Comparison of ENCODE assay signal across 8 mouse cellular contexts in genomic region chr17:81669816-81670691, GRCm38 (mm10).
DNase-seq lines count a peak whose midpoint lies in the region; ATAC-seq and TF ChIP-seq lines count a peak whose summit lies in the region.

No protein-coding gene starts in this region.

- H3K4me2 ChIP-seq in intestine, embryonic 14.5 days (ENCODE audit: low read length), result peak overlapping the region; percentile 90

- WGBS in intestine, embryonic 14.5 days, result under 1% methylated on average over 61 of the region's 84 CpGs

- TF ChIP-seq CTCF in cortical plate, adult 2 months (IDR thresholded peaks at IDR 0.05; ENCODE audit: extremely low read depth, insufficient read depth, low read length), result no peak

- DNase-seq in adrenal gland, postnatal 14 days, result peak; percentile 78
- peak; percentile 72 for DNase-seq in gastrocnemius, postnatal 14 days
- peak; percentile 84 for DNase-seq in intestine, embryonic 14.5 days (ENCODE audit: low spot score)
- peak; percentile 42 to 84 for DNase-seq in left cerebral cortex, postnatal 10 days (ENCODE audit: extremely low spot score in 1 of 2, low spot score in 2 of 2)
- DNase-seq in right cerebral cortex, postnatal 25 days, result peak; percentile 80
- DNase-seq in adipocyte (ENCODE audit: low spot score), result no peak

- peak; percentile 84 for ATAC-seq in intestine, embryonic 14.5 days (replicated peaks; ENCODE audit: low FRiP score, low TSS enrichment, low read depth)

- intact Hi-C loops in gastrocnemius, postnatal 14 days (cut with DNase I; ENCODE audit: low total_unique reads), result no loop called here
- intact Hi-C loops in left cerebral cortex, postnatal 10 days (cut with DNase I), result loop anchor here (10.0 kb wide), 6 partner anchors 115 to 1285 kb away; no protein-coding TSS in a partner anchor

- peak overlapping the region; percentile 92 for H3K27ac ChIP-seq in cortical plate, adult 2 months (ENCODE audit: insufficient read depth, low read length)
- peak overlapping the region; percentile 82 for H3K27ac ChIP-seq in intestine, embryonic 14.5 days (ENCODE audit: low read depth)

- H3K4me1 ChIP-seq in cortical plate, adult 2 months (ENCODE audit: control insufficient read depth, insufficient read depth, low read length), result peaks cover 2% of the 10 kb centered on the region; the same call in 1 of the 2 replicates
- H3K4me1 ChIP-seq in intestine, embryonic 14.5 days (replicated peaks; ENCODE audit: control insufficient read depth, insufficient read depth, low read length), result peaks cover 11% of the 10 kb centered on the region
- peaks cover 30% of the 10 kb centered on the region for H3K4me1 ChIP-seq in megakaryocyte, embryonic 14.5 days

- peak overlapping the region; percentile 62 for H3K9ac ChIP-seq in intestine, embryonic 14.5 days (ENCODE audit: low read length)

- TF ChIP-seq POLR2A in cortical plate, adult 2 months (IDR thresholded peaks at IDR 0.05; ENCODE audit: extremely low read depth, insufficient read depth, low read length), result no peak

- no peaks in the 10 kb centered on the region for H3K9me3 ChIP-seq in intestine, embryonic 14.5 days (ENCODE audit: control insufficient read depth, low read length)
- H3K9me3 ChIP-seq in megakaryocyte, embryonic 14.5 days, result no peaks in the 10 kb centered on the region

- peak overlapping the region; percentile 83 for H3K4me3 ChIP-seq in cortical plate, adult 2 months (ENCODE audit: insufficient read depth, low read length)
- H3K4me3 ChIP-seq in intestine, embryonic 14.5 days (ENCODE audit: low read depth, low read length), result peak overlapping the region; percentile 66
- peak overlapping the region; percentile 94 for H3K4me3 ChIP-seq in megakaryocyte, embryonic 14.5 days (replicated peaks)

- no peaks in the 10 kb centered on the region for H3K36me3 ChIP-seq in intestine, embryonic 14.5 days (ENCODE audit: control insufficient read depth, insufficient read depth, low read length)
- H3K36me3 ChIP-seq in megakaryocyte, embryonic 14.5 days (replicated peaks; ENCODE audit: low read length), result no peaks in the 10 kb centered on the region

- peaks cover 24% of the 10 kb centered on the region for H3K27me3 ChIP-seq in intestine, embryonic 14.5 days (replicated peaks; ENCODE audit: control insufficient read depth, insufficient read depth, low read length)
- peaks cover 40% of the 10 kb centered on the region for H3K27me3 ChIP-seq in megakaryocyte, embryonic 14.5 days (replicated peaks)
